Mouse (Mus musculus): Measurements from ENCODE around the gene 1700029H14Rik. TPM values are rescaled to one million over a fixed set of nuclear protein-coding genes. Genes with fewer than 3 reads are reported as not detected.

The 1700029H14Rik gene
- polyA plus RNA-seq (2014; fragmentation: Nextera tagmentation; extraction: Ambion mirVana), result not detected in 2 replicates

GRCm38 (mm10) chr8:13562118-13562517 lies at the start of gene 1700029H14Rik:
Gene 1700029H14Rik (minus strand): TSS chr8:13562461.
- Histone ChIP-seq H3K4me3 (ENCODE audit: low read depth, low read length) (no peak within 1 kb of the TSS), H3K27ac (ENCODE audit: low read depth) (no peak within 1 kb of the TSS), H3K27me3 (replicated peaks; ENCODE audit: control insufficient read depth, insufficient read depth, low read length) (no peaks in the 10 kb centered on the region), H3K9me3 (ENCODE audit: control insufficient read depth, low read length) (no peaks in the 10 kb centered on the region), H3K9ac (ENCODE audit: low read length) (no peak within 1 kb of the TSS), H3K4me1 (replicated peaks; ENCODE audit: control insufficient read depth, insufficient read depth, low read length) (no peaks in the 10 kb centered on the region), H3K36me3 (ENCODE audit: control insufficient read depth, insufficient read depth, low read length) (no peaks in the 10 kb centered on the region), H3K4me2 (ENCODE audit: low read length) (no peak within 1 kb of the TSS)
- DNase-seq (ENCODE audit: low spot score), result no peak
- ATAC-seq (replicated peaks; ENCODE audit: low FRiP score, low TSS enrichment, low read depth), result peak; percentile 55; the same call in 1 of the 2 replicates
- WGBS, result 26% methylated on average over 13 of the region's 13 CpGs

- Histone ChIP-seq H3K27me3 (replicated peaks; ENCODE audit: control insufficient read depth, insufficient read depth, low read length) (no peaks in the 10 kb centered on the region), H3K4me2 (ENCODE audit: low read length) (no peak overlapping the region), H3K4me3 (ENCODE audit: low read depth, low read length) (no peak overlapping the region), H3K36me3 (ENCODE audit: control insufficient read depth, insufficient read depth, low read length) (peaks cover 19% of the 10 kb centered on the region), H3K4me1 (replicated peaks; ENCODE audit: control insufficient read depth, insufficient read depth, low read length) (no peaks in the 10 kb centered on the region), H3K9me3 (ENCODE audit: control insufficient read depth, low read length) (no peaks in the 10 kb centered on the region), H3K9ac (ENCODE audit: low read length) (no peak overlapping the region), H3K27ac (ENCODE audit: low read depth) (no peak overlapping the region)
- DNase-seq (ENCODE audit: low spot score) (no peak), ATAC-seq (replicated peaks; ENCODE audit: low FRiP score, low TSS enrichment, low read depth) (no peak)
- WGBS, result 84% methylated on average over 12 of the region's 12 CpGs
These were observed 49.4 kb upstream of the 1700029H14Rik start for GRCm38 (mm10) chr8:13611702-13612101.

GRCm38 (mm10) chr8:13609971-13610370 lies 47.7 kb upstream of the 1700029H14Rik start:
- ATAC-seq (replicated peaks; ENCODE audit: low FRiP score, low TSS enrichment, low read depth), result no peak
- H3K4me1 ChIP-seq (replicated peaks; ENCODE audit: control insufficient read depth, insufficient read depth, low read length), result no peaks in the 10 kb centered on the region
- no peak overlapping the region for H3K4me2 ChIP-seq (ENCODE audit: low read length)
- 79% methylated on average over 5 of the region's 5 CpGs for WGBS
- H3K36me3 ChIP-seq (ENCODE audit: control insufficient read depth, insufficient read depth, low read length), result peaks cover 27% of the 10 kb centered on the region
- no peak overlapping the region for H3K27ac ChIP-seq (ENCODE audit: low read depth)
- H3K27me3 ChIP-seq (replicated peaks; ENCODE audit: control insufficient read depth, insufficient read depth, low read length), result no peaks in the 10 kb centered on the region
- no peaks in the 10 kb centered on the region for H3K9me3 ChIP-seq (ENCODE audit: control insufficient read depth, low read length)
- no peak for DNase-seq (ENCODE audit: low spot score)
- H3K9ac ChIP-seq (ENCODE audit: low read length), result no peak overlapping the region
- no peak overlapping the region for H3K4me3 ChIP-seq (ENCODE audit: low read depth, low read length)

GRCm38 (mm10) chr8:13608946-13609345 lies 46.7 kb upstream of the 1700029H14Rik start:
- no peak for DNase-seq (ENCODE audit: low spot score)
- H3K27me3 ChIP-seq (replicated peaks; ENCODE audit: control insufficient read depth, insufficient read depth, low read length), result no peaks in the 10 kb centered on the region
- no peak overlapping the region for H3K4me3 ChIP-seq (ENCODE audit: low read depth, low read length)
- no peaks in the 10 kb centered on the region for H3K4me1 ChIP-seq (replicated peaks; ENCODE audit: control insufficient read depth, insufficient read depth, low read length)
- 86% methylated on average over 6 of the region's 6 CpGs for WGBS
- no peak overlapping the region for H3K4me2 ChIP-seq (ENCODE audit: low read length)
- no peak for ATAC-seq (replicated peaks; ENCODE audit: low FRiP score, low TSS enrichment, low read depth)
- peaks cover 30% of the 10 kb centered on the region for H3K36me3 ChIP-seq (ENCODE audit: control insufficient read depth, insufficient read depth, low read length)
- no peak overlapping the region for H3K9ac ChIP-seq (ENCODE audit: low read length)
- no peak overlapping the region for H3K27ac ChIP-seq (ENCODE audit: low read depth)
- no peaks in the 10 kb centered on the region for H3K9me3 ChIP-seq (ENCODE audit: control insufficient read depth, low read length)

- H3K4me1 ChIP-seq (replicated peaks; ENCODE audit: control insufficient read depth, insufficient read depth, low read length), result no peaks in the 10 kb centered on the region
- no peaks in the 10 kb centered on the region for H3K27me3 ChIP-seq (replicated peaks; ENCODE audit: control insufficient read depth, insufficient read depth, low read length)
- peaks cover 12% of the 10 kb centered on the region; the same call in 1 of the 2 replicates for H3K36me3 ChIP-seq (ENCODE audit: control insufficient read depth, insufficient read depth, low read length)
- H3K4me3 ChIP-seq (ENCODE audit: low read depth, low read length), result no peak overlapping the region
- H3K9ac ChIP-seq (ENCODE audit: low read length), result no peak overlapping the region
- DNase-seq (ENCODE audit: low spot score) (no peak), ATAC-seq (replicated peaks; ENCODE audit: low FRiP score, low TSS enrichment, low read depth) (no peak)
- H3K9me3 ChIP-seq (ENCODE audit: control insufficient read depth, low read length), result no peaks in the 10 kb centered on the region
- H3K27ac ChIP-seq (ENCODE audit: low read depth), result no peak overlapping the region
- no peak overlapping the region for H3K4me2 ChIP-seq (ENCODE audit: low read length)
- WGBS, result 70% methylated on average over 7 of the region's 7 CpGs
These were observed 43.7 kb upstream of the 1700029H14Rik start for GRCm38 (mm10) chr8:13605920-13606480.

- Histone ChIP-seq H3K4me3 (ENCODE audit: low read depth, low read length) (no peak overlapping the region), H3K36me3 (ENCODE audit: control insufficient read depth, insufficient read depth, low read length) (peaks cover 16% of the 10 kb centered on the region; the same call in 1 of the 2 replicates), H3K4me1 (replicated peaks; ENCODE audit: control insufficient read depth, insufficient read depth, low read length) (no peaks in the 10 kb centered on the region), H3K9ac (ENCODE audit: low read length) (no peak overlapping the region), H3K27ac (ENCODE audit: low read depth) (no peak overlapping the region), H3K27me3 (replicated peaks; ENCODE audit: control insufficient read depth, insufficient read depth, low read length) (no peaks in the 10 kb centered on the region), H3K4me2 (ENCODE audit: low read length) (no peak overlapping the region), H3K9me3 (ENCODE audit: control insufficient read depth, low read length) (no peaks in the 10 kb centered on the region)
- ATAC-seq (replicated peaks; ENCODE audit: low FRiP score, low TSS enrichment, low read depth) (no peak), DNase-seq (ENCODE audit: low spot score) (no peak)
- 70% methylated on average over 8 of the region's 8 CpGs for WGBS
These were observed 40.4 kb upstream of the 1700029H14Rik start for GRCm38 (mm10) chr8:13602621-13603020.

- no peak overlapping the region for H3K9ac ChIP-seq (ENCODE audit: low read length)
- no peaks in the 10 kb centered on the region for H3K9me3 ChIP-seq (ENCODE audit: control insufficient read depth, low read length)
- H3K27ac ChIP-seq (ENCODE audit: low read depth), result no peak overlapping the region
- no peaks in the 10 kb centered on the region for H3K4me1 ChIP-seq (replicated peaks; ENCODE audit: control insufficient read depth, insufficient read depth, low read length)
- ATAC-seq (replicated peaks; ENCODE audit: low FRiP score, low TSS enrichment, low read depth), result no peak
- 79% methylated on average over 11 of the region's 11 CpGs for WGBS
- no peak for DNase-seq (ENCODE audit: low spot score)
- no peak overlapping the region for H3K4me2 ChIP-seq (ENCODE audit: low read length)
- no peak overlapping the region for H3K4me3 ChIP-seq (ENCODE audit: low read depth, low read length)
- H3K36me3 ChIP-seq (ENCODE audit: control insufficient read depth, insufficient read depth, low read length), result peaks cover 28% of the 10 kb centered on the region; the same call in 1 of the 2 replicates
- H3K27me3 ChIP-seq (replicated peaks; ENCODE audit: control insufficient read depth, insufficient read depth, low read length), result no peaks in the 10 kb centered on the region
These were observed 38.9 kb upstream of the 1700029H14Rik start for GRCm38 (mm10) chr8:13601166-13601565.

GRCm38 (mm10) chr8:13600716-13601115 lies 38.5 kb upstream of the 1700029H14Rik start:
- H3K4me3 ChIP-seq (ENCODE audit: low read depth, low read length), result no peak overlapping the region
- no peak overlapping the region for H3K9ac ChIP-seq (ENCODE audit: low read length)
- no peaks in the 10 kb centered on the region for H3K9me3 ChIP-seq (ENCODE audit: control insufficient read depth, low read length)
- ATAC-seq (replicated peaks; ENCODE audit: low FRiP score, low TSS enrichment, low read depth) (no peak), DNase-seq (ENCODE audit: low spot score) (no peak)
- H3K27me3 ChIP-seq (replicated peaks; ENCODE audit: control insufficient read depth, insufficient read depth, low read length), result no peaks in the 10 kb centered on the region
- WGBS, result 86% methylated on average over 10 of the region's 10 CpGs
- no peaks in the 10 kb centered on the region for H3K4me1 ChIP-seq (replicated peaks; ENCODE audit: control insufficient read depth, insufficient read depth, low read length)
- no peak overlapping the region for H3K4me2 ChIP-seq (ENCODE audit: low read length)
- H3K36me3 ChIP-seq (ENCODE audit: control insufficient read depth, insufficient read depth, low read length), result peaks cover 28% of the 10 kb centered on the region; the same call in 1 of the 2 replicates
- H3K27ac ChIP-seq (ENCODE audit: low read depth), result no peak overlapping the region

GRCm38 (mm10) chr8:13600204-13600603 lies 37.9 kb upstream of the 1700029H14Rik start:
- no peak overlapping the region for H3K27ac ChIP-seq (ENCODE audit: low read depth)
- H3K36me3 ChIP-seq (ENCODE audit: control insufficient read depth, insufficient read depth, low read length), result peaks cover 23% of the 10 kb centered on the region; the same call in 1 of the 2 replicates
- no peaks in the 10 kb centered on the region for H3K4me1 ChIP-seq (replicated peaks; ENCODE audit: control insufficient read depth, insufficient read depth, low read length)
- DNase-seq (ENCODE audit: low spot score), result no peak
- WGBS, result 58% methylated on average over 7 of the region's 7 CpGs
- no peaks in the 10 kb centered on the region for H3K9me3 ChIP-seq (ENCODE audit: control insufficient read depth, low read length)
- no peaks in the 10 kb centered on the region for H3K27me3 ChIP-seq (replicated peaks; ENCODE audit: control insufficient read depth, insufficient read depth, low read length)
- H3K4me2 ChIP-seq (ENCODE audit: low read length), result no peak overlapping the region
- no peak overlapping the region for H3K4me3 ChIP-seq (ENCODE audit: low read depth, low read length)
- H3K9ac ChIP-seq (ENCODE audit: low read length), result no peak overlapping the region
- no peak for ATAC-seq (replicated peaks; ENCODE audit: low FRiP score, low TSS enrichment, low read depth)
